Mouse (Mus musculus) E14TG2a.4 (cell line): ENCODE measurements around the gene Sulf2.

Experiments
- CTCF ChIP-seq: conservative IDR thresholded peaks from 2 replicates; pipeline ENCODE4 v1.5.1; 2014; ENCODE audit warnings: low read length
- NANOG ChIP-seq: IDR thresholded peaks from 2 replicates; pipeline ENCODE4 v1.6.1; 2014; ENCODE audit warnings: borderline replicate concordance, low read length, mixed read lengths
- POU5F1 ChIP-seq: IDR thresholded peaks from 2 replicates; pipeline ENCODE4 v1.6.1; 2014; ENCODE audit warnings: low read length, borderline replicate concordance

GRCm38 (mm10) chr2:166071481-166071880 lies 84.0 kb downstream of the Sulf2 start:
- TF ChIP-seq CTCF (no peak), NANOG (no peak), POU5F1 (no peak)
